Mouse (Mus musculus) intestine, postnatal 0 days (tissue): Measurements from ENCODE around the gene Bcan. TPM values are rescaled to one million over a fixed set of nuclear protein-coding genes. Genes with fewer than 3 reads are reported as not detected.

Experiments
- ATAC-seq: fragments of 200-750 bp; cut with Nextera tagmentation; 2 replicates; pipeline ENCODE4 v1.8.0; 2017; ENCODE audit warnings: mild to moderate bottlenecking, moderate TSS enrichment, moderate library complexity
- H3K27ac ChIP-seq: fragments of 300-500 bp; sonication (generic); 2 replicates; pipeline ENCODE4 v1.5.1; 2014; ENCODE audit warnings: mild to moderate bottlenecking, low read depth, low read length, moderate library complexity
- H3K27me3 ChIP-seq: fragments of 300-500 bp; sonication (generic); replicated peaks from 2 replicates; pipeline ENCODE4 v1.6.1; 2014; ENCODE audit warnings: low read length, mixed read lengths; ENCODE audit not compliant: control insufficient read depth, insufficient read depth
- H3K36me3 ChIP-seq: fragments of 300-500 bp; sonication (generic); 2 replicates; pipeline ENCODE4 v1.6.1; 2014; ENCODE audit warnings: mild to moderate bottlenecking, moderate library complexity; ENCODE audit not compliant: control insufficient read depth, insufficient read depth
- H3K4me1 ChIP-seq: fragments of 300-500 bp; sonication (generic); replicated peaks from 2 replicates; pipeline ENCODE4 v1.6.1; 2014; ENCODE audit warnings: antibody characterized with exemption, low read length, mixed read lengths; ENCODE audit not compliant: control insufficient read depth, insufficient read depth
- H3K4me2 ChIP-seq: fragments of 300-500 bp; sonication (generic); replicated peaks from 2 replicates; pipeline ENCODE4 v1.6.1; 2014; ENCODE audit warnings: low read depth, mild to moderate bottlenecking, moderate library complexity
- H3K4me3 ChIP-seq: fragments of 300-500 bp; sonication (generic); 2 replicates; pipeline ENCODE4 v1.5.1; 2014; ENCODE audit warnings: low read depth, low read length
- H3K9ac ChIP-seq: fragments of 300-500 bp; sonication (generic); 2 replicates; pipeline ENCODE4 v1.6.1; 2014; ENCODE audit warnings: mild to moderate bottlenecking, low read depth, low read length
- H3K9me3 ChIP-seq: fragments of 300-500 bp; sonication (generic); 2 replicates; pipeline ENCODE4 v1.6.1; 2016; ENCODE audit warnings: mixed run types; ENCODE audit not compliant: control insufficient read depth
- CTCF ChIP-seq: sonication (generic); IDR thresholded peaks from 2 replicates; pipeline ENCODE4 v1.5.1; 2016; ENCODE audit warnings: low read depth, mild to moderate bottlenecking, control low read depth, antibody characterized with exemption, moderate library complexity
- WGBS: fragments of 180-500 bp; shearing (Covaris S2); extraction: QIAGEN DNeasy Blood & Tissue Kit; methylation state at CpG from one replicate; pipeline ENCODE4 v1.1.7; 2014; 5-methylcytosine and 5-hydroxymethylcytosine counted together
- polyA plus RNA-seq: library from polyadenylated mRNA; unstranded; fragments of >200 nt; fragmentation: Nextera tagmentation; extraction: Ambion mirVana; gene quantifications from 2 replicates; pipeline ENCODE4 v1.2.1, GENCODE M21; 2015

The Bcan gene
- polyA plus RNA-seq, 1 experiment from 2014 or later: 0.17 TPM

DNA sequence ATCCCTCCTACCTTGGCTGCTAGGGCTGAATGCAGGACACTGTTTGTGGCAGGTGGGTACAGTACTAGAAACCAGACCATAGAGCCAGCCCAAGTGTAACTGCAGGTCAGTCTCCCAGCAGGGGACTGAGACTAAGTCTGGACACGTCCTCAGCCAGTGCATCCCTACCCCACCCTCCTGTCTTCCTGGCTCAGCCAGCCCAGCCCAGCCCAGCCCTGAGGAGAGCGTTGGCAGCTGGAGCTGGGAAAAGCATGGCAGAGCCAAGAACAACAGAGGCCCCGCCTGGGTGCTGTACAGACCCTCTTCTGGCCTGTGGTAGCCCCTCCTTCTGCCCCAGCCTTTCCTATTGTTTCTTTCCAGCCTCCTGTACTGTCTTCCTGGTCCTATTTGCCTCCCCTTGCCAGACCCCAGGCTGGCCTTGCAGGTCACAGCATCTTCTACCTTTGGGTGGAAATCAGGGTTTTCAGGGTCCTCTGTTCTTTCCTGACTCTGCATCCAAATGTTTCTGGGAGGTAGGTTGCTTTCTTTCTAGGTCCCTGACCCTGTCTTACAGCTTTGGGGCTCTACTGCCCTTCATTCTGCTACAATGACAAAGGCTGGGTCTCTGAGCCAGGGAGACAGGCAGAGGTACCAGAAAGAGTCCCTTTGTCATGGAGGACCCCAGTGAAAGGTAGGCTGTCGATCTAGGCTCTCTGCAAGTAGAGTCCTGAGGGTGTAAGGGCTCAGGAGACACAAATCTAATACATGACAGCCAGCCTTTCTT lies 55.0 kb downstream of the Bcan start:
- no peak overlapping the region for H3K4me3 ChIP-seq
- ATAC-seq: no peak
- H3K27me3 ChIP-seq: peaks cover 29% of the 10 kb centered on the region
- TF ChIP-seq CTCF: no peak
- peaks cover 24% of the 10 kb centered on the region for H3K36me3 ChIP-seq
- no peak overlapping the region for H3K9ac ChIP-seq
- no peak overlapping the region for H3K4me2 ChIP-seq
- H3K4me1 ChIP-seq: no peaks in the 10 kb centered on the region
- H3K9me3 ChIP-seq: no peaks in the 10 kb centered on the region
- no peak overlapping the region for H3K27ac ChIP-seq
- 49% methylated on average over 4 of the region's 4 CpGs for WGBS

DNA sequence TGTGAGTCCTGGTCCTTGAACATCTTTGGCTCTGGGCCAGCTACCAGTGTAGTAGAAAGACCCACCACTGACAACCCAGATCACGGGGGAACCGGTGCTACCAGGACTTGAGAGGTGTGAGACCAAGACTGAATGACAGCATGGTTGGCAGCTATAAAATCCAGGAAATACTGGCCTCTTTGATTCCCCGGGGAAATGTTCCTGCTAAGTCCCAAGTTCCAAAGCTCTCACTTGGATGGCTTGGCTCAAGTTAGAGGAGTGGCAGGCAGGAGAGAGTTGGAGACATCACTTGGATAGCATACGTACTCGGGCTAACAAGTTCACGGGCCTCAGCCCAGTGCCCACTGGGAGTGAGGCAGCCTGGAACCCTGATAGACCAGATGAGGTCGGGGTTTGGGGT lies 56.4 kb downstream of the Bcan start:
- WGBS: 69% methylated on average over 7 of the region's 7 CpGs
- no peak for TF ChIP-seq CTCF
- no peak for ATAC-seq

DNA sequence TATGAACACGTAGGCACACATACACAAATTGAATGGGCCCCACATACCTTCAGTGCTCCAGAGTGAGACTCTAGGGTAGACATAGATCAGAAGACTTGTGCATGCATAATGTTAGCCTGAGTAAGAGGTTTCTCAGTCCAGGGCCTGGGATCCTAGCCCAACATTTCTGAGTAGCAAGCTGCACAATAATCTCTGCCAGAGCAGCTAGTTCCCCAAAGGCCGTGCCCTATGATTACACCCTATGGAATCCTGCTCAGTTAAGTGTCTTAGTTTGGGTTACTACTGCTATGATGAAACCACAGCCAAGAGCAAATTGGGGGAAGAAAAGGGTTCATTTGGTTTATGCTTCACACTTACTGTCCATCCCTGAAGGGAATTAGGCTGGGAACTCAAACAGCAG lies 57.6 kb downstream of the Bcan start:
- Histone ChIP-seq H3K9ac (no peak overlapping the region), H3K27ac (no peak overlapping the region), H3K27me3 (peaks cover 4% of the 10 kb centered on the region), H3K9me3 (no peaks in the 10 kb centered on the region), H3K4me1 (no peaks in the 10 kb centered on the region), H3K4me3 (no peak overlapping the region), H3K4me2 (no peak overlapping the region), H3K36me3 (peaks cover 46% of the 10 kb centered on the region)
- no peak for TF ChIP-seq CTCF
- 86% methylated on average over 2 of the region's 2 CpGs for WGBS
- ATAC-seq: no peak

More for the DNA sequence above, 56.4 kb downstream of the Bcan start:
- Histone ChIP-seq H3K9me3 (no peaks in the 10 kb centered on the region), H3K27ac (no peak overlapping the region), H3K4me1 (no peaks in the 10 kb centered on the region), H3K4me3 (no peak overlapping the region), H3K27me3 (peaks cover 14% of the 10 kb centered on the region), H3K36me3 (peaks cover 39% of the 10 kb centered on the region), H3K9ac (no peak overlapping the region), H3K4me2 (no peak overlapping the region)

DNA sequence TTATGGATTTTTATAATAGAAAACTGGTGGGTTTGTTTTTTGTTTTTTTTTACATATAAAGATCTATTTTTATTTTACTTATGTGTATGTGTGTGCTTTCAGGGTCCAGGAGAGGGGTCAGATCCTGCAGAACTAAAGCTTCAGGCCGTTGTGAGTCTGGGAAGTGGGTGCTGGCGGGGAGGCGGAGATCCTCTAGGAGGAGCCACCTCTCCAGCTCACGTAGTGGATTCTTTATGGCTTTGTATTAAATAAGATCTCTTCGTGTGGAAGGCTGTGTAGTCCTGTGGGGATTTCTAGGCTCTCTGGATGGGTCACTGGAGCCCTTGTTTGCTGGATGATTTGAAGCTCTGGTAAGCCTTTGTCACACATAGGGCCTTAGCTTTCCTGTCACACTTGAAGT lies 59.4 kb downstream of the Bcan start:
- H3K27ac ChIP-seq: no peak overlapping the region
- H3K9ac ChIP-seq: no peak overlapping the region
- no peaks in the 10 kb centered on the region for H3K9me3 ChIP-seq
- H3K4me1 ChIP-seq: no peaks in the 10 kb centered on the region
- H3K36me3 ChIP-seq: peaks cover 51% of the 10 kb centered on the region
- H3K4me2 ChIP-seq: no peak overlapping the region
- ATAC-seq: no peak
- no peak for TF ChIP-seq CTCF
- no peak overlapping the region for H3K4me3 ChIP-seq
- 68% methylated on average over 5 of the region's 5 CpGs for WGBS
- no peaks in the 10 kb centered on the region for H3K27me3 ChIP-seq

Other genes starting within 250 kb of the Bcan start
- 0.16 and 0.18 TPM in 2 replicates for gene Ntrk1, start 205.1 kb downstream of the Bcan start, polyA plus RNA-seq
- gene Insrr, start 203.3 kb downstream of the Bcan start, polyA plus RNA-seq: 0.05 TPM in 2 replicates
- 7.7 and 10.1 TPM in 2 replicates for gene Pear1, start 175.9 kb downstream of the Bcan start, polyA plus RNA-seq
- 0.17 and 0.47 TPM in 2 replicates for gene Sh2d2a, start 153.5 kb downstream of the Bcan start, polyA plus RNA-seq
- 7.9 and 8.0 TPM in 2 replicates for gene Prcc, start 114.6 kb downstream of the Bcan start, polyA plus RNA-seq
- gene Hdgf, start 93.9 kb downstream of the Bcan start, polyA plus RNA-seq: 93.8 and 107 TPM in 2 replicates
- 74.9 and 79.5 TPM in 2 replicates for gene Mrpl24, start 80.7 kb downstream of the Bcan start, polyA plus RNA-seq
- 13.9 and 14.1 TPM in 2 replicates for gene Isg20l2, start 69.9 kb downstream of the Bcan start, polyA plus RNA-seq
- gene Rrnad1, start 69.5 kb downstream of the Bcan start, polyA plus RNA-seq: 5.8 and 6.1 TPM in 2 replicates
- 0.81 and 1.9 TPM in 2 replicates for gene Crabp2, start 51.6 kb downstream of the Bcan start, polyA plus RNA-seq
- 9.2 and 9.5 TPM in 2 replicates for gene Nes, start 29.2 kb downstream of the Bcan start, polyA plus RNA-seq
- not detected in 2 replicates for gene Hapln2, start 27.4 kb upstream of the Bcan start, polyA plus RNA-seq
- gene Gpatch4, start 42.9 kb upstream of the Bcan start, polyA plus RNA-seq: 13.6 and 16.8 TPM in 2 replicates
- gene Naxe, start 58.3 kb upstream of the Bcan start, polyA plus RNA-seq: 109 and 118 TPM in 2 replicates
- gene Ttc24, start 78.1 kb upstream of the Bcan start, polyA plus RNA-seq: not detected in 2 replicates
- 4.3 TPM in 2 replicates for gene Iqgap3, start 81.7 kb upstream of the Bcan start, polyA plus RNA-seq
- gene Mef2d, start 142.1 kb upstream of the Bcan start, polyA plus RNA-seq: 15.8 and 16.2 TPM in 2 replicates